Mouse (Mus musculus) liver, embryonic 14.5 days (tissue): ENCODE data around the gene Adss. TPM values are rescaled to one million over a fixed set of nuclear protein-coding genes. Genes with fewer than 3 reads are reported as not detected.

Source experiments
- ATAC-seq: fragments of 200-750 bp; cut with Nextera tagmentation; 2 replicates; pipeline ENCODE4 v1.8.0; 2017; ENCODE audit warnings: moderate number of reproducible peaks, mild to moderate bottlenecking, moderate library complexity; ENCODE audit not compliant: insufficient read depth
- DNase-seq, 3 experiments: peaks; one replicate each; pipeline ENCODE4 v3.0.0-alpha.2; 2012 to 2013; ENCODE audit warnings: low read depth in 3 of 3, low spot score in 3 of 3
- H3K27ac ChIP-seq: fragments of 300-500 bp; sonication (generic); 2 replicates; pipeline ENCODE4 v1.5.1; 2014; ENCODE audit warnings: moderate library complexity, mild to moderate bottlenecking, control low read depth, inconsistent platforms
- H3K27me3 ChIP-seq: fragments of 300-500 bp; sonication (generic); 2 replicates; pipeline ENCODE4 v1.6.1; 2014; ENCODE audit warnings: mild to moderate bottlenecking, low read length, moderate library complexity; ENCODE audit not compliant: control insufficient read depth, insufficient read depth
- H3K36me3 ChIP-seq: fragments of 300-500 bp; sonication (generic); replicated peaks from 2 replicates; pipeline ENCODE4 v1.6.1; 2014; ENCODE audit warnings: low read depth; ENCODE audit not compliant: control insufficient read depth, insufficient read depth
- H3K4me1 ChIP-seq, 2 experiments: fragments of 200-500 bp in 1 of 2; fragments of 300-500 bp in 1 of 2; sonication (generic) in 1 of 2; replicated peaks; 2 replicates each; pipeline ENCODE4 v1.6.1; 2012 to 2014; ENCODE audit warnings: antibody characterized with exemption in 1 of 2, inconsistent platforms in 1 of 2, low read length in 1 of 2; ENCODE audit not compliant: control insufficient read depth in 2 of 2, insufficient read depth in 2 of 2
- H3K4me2 ChIP-seq: fragments of 300-500 bp; sonication (generic); 2 replicates; pipeline ENCODE4 v1.6.1; 2014; ENCODE audit warnings: low read depth, mild to moderate bottlenecking, control low read depth, moderate library complexity
- H3K4me3 ChIP-seq, 2 experiments: fragments of 200-500 bp in 1 of 2; fragments of 300-500 bp in 1 of 2; sonication (generic) in 1 of 2; 2 replicates each; pipeline ENCODE4 v1.5.1; 2012 to 2014; ENCODE audit warnings: low read depth in 2 of 2, low read length in 2 of 2, mild to moderate bottlenecking in 2 of 2, control low read depth in 1 of 2, inconsistent platforms in 1 of 2, moderate library complexity in 1 of 2; ENCODE audit not compliant: insufficient read depth in 1 of 2
- H3K9ac ChIP-seq: fragments of 300-500 bp; sonication (generic); replicated peaks from 2 replicates; pipeline ENCODE4 v1.6.1; 2014; ENCODE audit warnings: mild to moderate bottlenecking, control low read depth, moderate library complexity
- H3K9me3 ChIP-seq: fragments of 300-500 bp; sonication (generic); 2 replicates; pipeline ENCODE4 v1.6.1; 2016; ENCODE audit warnings: low read length, mixed read lengths; ENCODE audit not compliant: control insufficient read depth
- CTCF ChIP-seq: IDR thresholded peaks from 2 replicates; pipeline ENCODE4 v1.5.1; 2016; ENCODE audit warnings: antibody characterized with exemption, low read depth, control low read depth
- EP300 ChIP-seq: IDR thresholded peaks from 2 replicates; pipeline ENCODE4 v1.6.1; 2016; ENCODE audit warnings: antibody characterized with exemption, low read depth
- WGBS: fragments of 180-500 bp; shearing (Covaris S2); extraction: QIAGEN DNeasy Blood & Tissue Kit; methylation state at CpG from one replicate; pipeline ENCODE4 v1.1.7; 2014; ENCODE audit not compliant: insufficient replicate concordance; 5-methylcytosine and 5-hydroxymethylcytosine counted together
- polyA plus RNA-seq, 2 experiments: library from polyadenylated mRNA; depleted of rRNA in 1 of 2; stranded (reverse) in 1 of 2; unstranded in 1 of 2; fragments of >200 nt; fragmentation: Nextera tagmentation in 1 of 2; extraction: Ambion mirVana in 1 of 2; gene quantifications; 2 replicates each; pipeline versions ENCODE4 v1.2.1 to v1.2.3; 2012 to 2014

The Adss gene
- polyA plus RNA-seq, 2 experiments: 11.5 to 15.7 TPM

- DNase-seq (no peak), ATAC-seq (no peak)
- TF ChIP-seq EP300: no peak
- Histone ChIP-seq H3K4me2 (no peak overlapping the region), H3K36me3 (no peaks in the 10 kb centered on the region), H3K4me1 (no peaks in the 10 kb centered on the region; a peak in 2 of 4 replicates), H3K9me3 (no peaks in the 10 kb centered on the region), H3K27ac (no peak overlapping the region), H3K27me3 (no peaks in the 10 kb centered on the region), H3K9ac (no peak overlapping the region), H3K4me3 (no peak overlapping the region)
- 75% methylated on average over 3 of the region's 3 CpGs for WGBS
These were observed 68.3 kb downstream of the Adss start for GRCm38 (mm10) chr1:177727883-177728525.

DNA sequence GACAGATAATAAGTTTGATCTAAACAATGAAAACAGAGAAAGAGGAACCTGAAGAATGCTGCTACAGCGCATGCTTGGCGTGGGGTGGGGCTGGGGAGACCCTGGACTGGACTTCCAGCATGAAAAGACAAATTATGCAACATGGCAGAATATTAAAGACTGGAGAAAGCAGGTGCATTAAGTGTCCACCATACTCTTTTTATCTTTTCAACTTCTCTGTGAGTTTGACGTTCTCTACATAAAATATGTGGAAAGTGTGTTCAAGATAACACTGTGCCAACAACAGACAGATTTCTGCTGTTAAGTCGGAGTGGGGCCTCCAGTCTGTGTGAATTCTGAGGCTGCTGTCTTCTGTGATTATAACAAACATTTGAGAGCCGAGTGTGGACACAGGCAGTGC, 69.4 kb downstream of the Adss start:
- no peak overlapping the region for H3K9ac ChIP-seq
- H3K36me3 ChIP-seq: no peaks in the 10 kb centered on the region
- no peaks in the 10 kb centered on the region; a peak in 2 of 4 replicates for H3K4me1 ChIP-seq
- H3K4me2 ChIP-seq: no peak overlapping the region
- H3K9me3 ChIP-seq: no peaks in the 10 kb centered on the region
- TF ChIP-seq EP300 (0 out of 2 replicates have a peak, but pooled peaks have one; percentile 11), CTCF (no peak)
- H3K27ac ChIP-seq: no peak overlapping the region
- DNase-seq: no peak
- no peaks in the 10 kb centered on the region for H3K27me3 ChIP-seq
- ATAC-seq: peak; percentile 26; the same call in 1 of the 2 replicates
- 32% methylated on average over 5 of the region's 5 CpGs for WGBS
- no peak overlapping the region for H3K4me3 ChIP-seq

DNA sequence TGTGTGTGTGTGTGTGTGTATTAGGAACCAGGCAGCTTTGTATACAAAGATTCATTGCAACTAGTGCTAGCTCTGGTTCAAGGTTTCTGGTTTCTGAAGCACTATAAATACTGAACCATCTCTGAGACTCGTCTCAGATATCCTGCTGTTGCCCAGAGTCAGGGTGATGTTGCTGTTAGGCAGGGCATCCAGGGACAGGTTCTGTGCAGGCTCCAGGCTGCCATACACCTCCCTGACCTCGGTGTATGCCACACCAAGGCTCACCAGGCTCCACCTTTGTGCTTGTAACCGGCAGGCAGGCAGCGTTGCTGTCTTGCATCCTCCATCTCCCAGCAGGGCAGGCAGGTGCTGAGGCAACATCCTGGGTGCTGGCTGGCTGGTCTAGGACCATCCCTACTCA, 72.5 kb downstream of the Adss start:
- 54% methylated on average over 4 of the region's 4 CpGs for WGBS
- no peaks in the 10 kb centered on the region for H3K27me3 ChIP-seq
- H3K9me3 ChIP-seq: no peaks in the 10 kb centered on the region
- no peak overlapping the region for H3K27ac ChIP-seq
- TF ChIP-seq EP300 (no peak), CTCF (no peak)
- DNase-seq: no peak
- ATAC-seq: no peak
- no peak overlapping the region for H3K4me3 ChIP-seq
- H3K4me1 ChIP-seq: no peaks in the 10 kb centered on the region; a peak in 2 of 4 replicates
- H3K4me2 ChIP-seq: no peak overlapping the region
- H3K36me3 ChIP-seq: no peaks in the 10 kb centered on the region
- no peak overlapping the region for H3K9ac ChIP-seq

GRCm38 (mm10) chr1:177719029-177719427, 77.3 kb downstream of the Adss start:
- Histone ChIP-seq H3K4me1 (peaks cover 2 to 19% of the 10 kb centered on the region in 2 experiments), H3K4me2 (no peak overlapping the region), H3K9ac (no peak overlapping the region), H3K4me3 (no peak overlapping the region), H3K27ac (no peak overlapping the region), H3K27me3 (no peaks in the 10 kb centered on the region), H3K9me3 (no peaks in the 10 kb centered on the region), H3K36me3 (no peaks in the 10 kb centered on the region)
- ATAC-seq (no peak), DNase-seq (no peak)
- TF ChIP-seq EP300 (no peak), CTCF (no peak)
- 40% methylated on average over 3 of the region's 3 CpGs for WGBS

- Histone ChIP-seq H3K4me2 (no peak overlapping the region), H3K4me1 (peaks cover 2 to 19% of the 10 kb centered on the region in 2 experiments), H3K4me3 (no peak overlapping the region), H3K27me3 (no peaks in the 10 kb centered on the region), H3K9ac (no peak overlapping the region), H3K27ac (no peak overlapping the region), H3K36me3 (no peaks in the 10 kb centered on the region), H3K9me3 (no peaks in the 10 kb centered on the region)
- ATAC-seq (no peak), DNase-seq (no peak)
- TF ChIP-seq EP300: no peak
- no peak for TF ChIP-seq CTCF
- 67% methylated on average over 11 of the region's 11 CpGs for WGBS
These were observed 77.8 kb downstream of the Adss start for GRCm38 (mm10) chr1:177718340-177719028.
